Mouse (Mus musculus): ENCODE results near the gene Atp2b2. TPM values are rescaled to one million over a fixed set of nuclear protein-coding genes. Genes with fewer than 3 reads are reported as not detected.
A peak's percentile ranks its signal among the peaks of the same experiment; 100 is the strongest.

The Atp2b2 gene
- polyA plus RNA-seq, 1 experiment from 2014 or later: 0.62 TPM

DNA sequence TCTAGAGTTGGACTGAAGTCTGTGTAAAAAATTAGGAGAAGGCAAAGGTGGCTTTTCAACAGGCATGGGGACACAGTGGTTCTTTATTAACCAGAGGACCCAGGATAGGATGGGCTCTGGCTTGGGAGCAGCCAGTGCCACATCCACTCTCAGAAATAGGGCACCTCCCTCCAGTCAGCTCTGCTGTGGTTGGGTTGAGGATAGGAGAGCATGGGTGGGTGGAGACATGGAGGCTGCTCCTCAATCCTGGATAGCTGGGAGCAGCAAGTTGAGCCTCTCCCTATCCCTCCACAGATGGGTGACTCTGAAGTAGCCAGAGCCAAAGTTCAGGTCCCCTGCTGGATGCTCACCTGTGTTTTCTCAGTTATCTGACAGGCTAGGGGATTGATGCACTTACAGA lies 297.3 kb downstream of the Atp2b2 start:
- Histone ChIP-seq H3K9ac (no peak overlapping the region), H3K4me1 (peaks cover 6% of the 10 kb centered on the region; the same call in 1 of the 2 replicates), H3K4me2 (no peak overlapping the region), H3K4me3 (replicated peaks) (no peak overlapping the region), H3K27me3 (peaks cover 26% of the 10 kb centered on the region), H3K9me3 (replicated peaks) (no peaks in the 10 kb centered on the region), H3K36me3 (no peaks in the 10 kb centered on the region), H3K27ac (no peak overlapping the region)
- ATAC-seq (replicated peaks; ENCODE audit: low FRiP score): no peak

DNA sequence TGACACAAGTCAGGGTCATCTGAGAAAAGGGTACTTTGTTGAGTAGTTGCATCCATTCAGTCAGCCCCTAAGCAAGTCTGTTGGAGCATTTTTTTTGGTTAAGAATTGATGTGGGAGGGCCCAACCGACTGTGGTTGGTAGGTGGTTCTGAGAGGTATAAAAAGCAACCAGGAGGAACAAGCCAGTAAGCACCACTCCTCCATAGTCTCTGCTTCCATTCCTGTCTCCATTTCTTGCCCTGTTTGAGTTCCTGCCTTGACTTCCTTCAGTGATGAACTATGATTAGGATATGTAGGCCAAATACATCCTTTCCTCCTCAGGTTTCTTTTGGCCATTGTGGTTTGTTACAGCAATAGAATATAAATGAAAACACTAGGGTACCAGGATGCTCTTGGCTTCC lies 299.3 kb downstream of the Atp2b2 start:
- H3K4me1 ChIP-seq: peaks cover 14% of the 10 kb centered on the region
- no peaks in the 10 kb centered on the region for H3K9me3 ChIP-seq (replicated peaks)
- ATAC-seq (replicated peaks; ENCODE audit: low FRiP score): no peak
- H3K36me3 ChIP-seq: peaks cover 3% of the 10 kb centered on the region; the same call in 1 of the 2 replicates
- no peak overlapping the region for H3K9ac ChIP-seq
- no peak overlapping the region for H3K4me2 ChIP-seq
- WGBS: 39% methylated on average over 1 of the region's 1 CpGs
- no peak overlapping the region for H3K27ac ChIP-seq
- H3K4me3 ChIP-seq (replicated peaks): no peak overlapping the region
- 0 out of 2 replicates have a peak, but pooled peaks cover 8% of the 10 kb centered on the region for H3K27me3 ChIP-seq

DNA sequence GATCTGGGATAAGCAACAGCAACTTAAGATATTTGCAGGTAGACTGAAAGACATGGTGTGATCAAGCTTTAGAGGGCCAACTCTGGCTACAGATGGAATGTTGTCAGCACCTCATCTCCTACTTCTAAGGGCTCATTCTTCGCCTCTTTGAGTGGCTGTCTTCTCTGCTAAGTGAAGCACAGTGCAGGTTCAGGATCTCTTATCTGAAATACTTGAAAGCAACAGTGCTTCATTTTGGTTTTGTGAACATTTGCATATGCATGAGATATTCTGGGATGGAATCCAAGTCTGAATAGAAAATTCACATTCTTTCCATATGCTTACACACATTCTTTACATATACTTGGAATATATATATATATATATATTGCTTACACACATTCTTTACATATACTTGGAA lies 300.1 kb downstream of the Atp2b2 start:
- 74% methylated on average over 1 of the region's 1 CpGs for WGBS
- no peak overlapping the region for H3K4me3 ChIP-seq (replicated peaks)
- H3K27me3 ChIP-seq: 0 out of 2 replicates have a peak, but pooled peaks cover 6% of the 10 kb centered on the region
- H3K36me3 ChIP-seq: peaks cover 11% of the 10 kb centered on the region
- no peaks in the 10 kb centered on the region for H3K9me3 ChIP-seq (replicated peaks)
- H3K4me2 ChIP-seq: no peak overlapping the region
- no peak for ATAC-seq (replicated peaks; ENCODE audit: low FRiP score)
- no peak overlapping the region for H3K9ac ChIP-seq
- H3K4me1 ChIP-seq: peaks cover 14% of the 10 kb centered on the region
- no peak overlapping the region for H3K27ac ChIP-seq

DNA sequence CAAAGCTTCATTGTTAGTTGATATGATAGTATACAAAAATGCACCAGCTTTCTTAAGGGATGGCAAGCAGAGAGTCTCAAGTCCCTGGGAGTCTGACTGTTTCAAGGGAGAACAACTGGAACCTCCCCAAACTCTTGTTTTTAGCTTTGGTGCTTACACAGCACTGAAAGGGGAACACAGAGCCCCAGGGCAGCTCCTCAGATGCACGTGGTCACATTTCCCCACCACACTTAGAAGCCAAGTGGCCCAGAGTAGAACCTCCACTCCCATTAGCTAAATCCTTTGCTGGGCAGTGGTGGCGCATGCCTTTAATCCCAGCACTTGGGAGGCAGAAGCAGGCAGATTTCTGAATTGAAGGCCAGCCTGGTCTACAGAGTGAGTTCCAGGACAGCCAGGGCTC lies 301.0 kb downstream of the Atp2b2 start:
- Histone ChIP-seq H3K4me2 (no peak overlapping the region), H3K4me3 (replicated peaks) (no peak overlapping the region), H3K36me3 (peaks cover 18% of the 10 kb centered on the region), H3K9ac (no peak overlapping the region), H3K4me1 (peaks cover 14% of the 10 kb centered on the region), H3K27ac (no peak overlapping the region), H3K27me3 (0 out of 2 replicates have a peak, but pooled peaks cover 5% of the 10 kb centered on the region), H3K9me3 (replicated peaks) (no peaks in the 10 kb centered on the region)
- ATAC-seq (replicated peaks; ENCODE audit: low FRiP score): no peak
- WGBS: 73% methylated on average over 2 of the region's 2 CpGs

DNA sequence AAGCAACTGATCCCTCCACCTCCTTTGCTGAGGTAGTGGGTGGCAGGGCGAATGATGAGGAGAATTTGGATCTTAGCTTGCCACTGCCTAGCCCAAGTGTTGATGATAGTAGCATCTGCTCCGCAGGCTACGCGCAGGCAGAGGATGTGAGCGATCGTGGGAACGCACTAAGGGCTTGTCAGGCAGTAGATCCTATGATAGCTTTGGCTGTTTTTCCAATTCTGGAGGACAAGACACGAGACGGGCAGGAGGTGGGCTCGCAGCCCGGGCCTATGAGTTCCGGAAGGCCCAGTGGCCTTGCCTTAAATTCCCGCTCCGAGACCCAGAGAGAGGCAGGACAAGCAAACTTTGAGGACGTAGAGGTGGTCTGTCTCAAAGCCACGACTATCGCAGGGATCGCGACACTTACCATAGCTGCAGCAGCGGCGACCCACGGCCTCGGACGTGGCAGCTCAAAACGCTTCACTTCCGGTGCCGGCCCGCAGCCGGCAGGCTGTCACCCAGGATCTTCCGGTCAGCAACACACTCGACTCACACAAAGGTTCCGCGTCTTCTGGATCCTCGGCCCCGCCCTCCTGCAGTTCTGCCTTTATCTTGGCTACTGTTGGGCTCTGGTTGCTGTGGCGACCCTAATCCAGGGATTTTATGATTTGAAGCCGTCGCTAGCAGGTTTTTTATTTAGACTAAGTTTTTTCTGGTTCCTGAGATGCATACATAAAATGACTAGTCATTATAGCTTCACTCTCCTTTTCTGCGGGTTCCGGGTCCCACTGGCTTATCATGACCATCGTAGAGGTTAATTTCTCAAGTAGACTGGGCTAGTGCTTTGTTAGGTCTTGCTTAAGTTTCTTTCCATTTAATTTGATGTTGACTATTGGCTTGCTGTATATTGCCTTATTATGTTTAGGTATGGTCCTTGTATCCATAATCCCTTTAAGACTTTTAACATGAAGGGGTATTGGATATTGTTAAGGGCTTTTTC lies 301.9 kb downstream of the Atp2b2 start, which contains the start of gene Sec13:
TSS of gene Sec13 (minus strand) at position 508 of the 982 bp plus-strand sequence.
- Histone ChIP-seq H3K9me3 (replicated peaks) (no peaks in the 10 kb centered on the region), H3K36me3 (peaks cover 27% of the 10 kb centered on the region), H3K9ac (peak within 1 kb of the TSS; percentile 87), H3K4me1 (peaks cover 14% of the 10 kb centered on the region), H3K4me2 (peak within 1 kb of the TSS; percentile 82), H3K27me3 (no peaks in the 10 kb centered on the region), H3K27ac (peak within 1 kb of the TSS; percentile 72; the same call in 1 of the 2 replicates), H3K4me3 (replicated peaks) (peak within 1 kb of the TSS; percentile 93)
- WGBS: 7% methylated on average over 41 of the region's 41 CpGs
- peak; percentile 69 for ATAC-seq (replicated peaks; ENCODE audit: low FRiP score)

DNA sequence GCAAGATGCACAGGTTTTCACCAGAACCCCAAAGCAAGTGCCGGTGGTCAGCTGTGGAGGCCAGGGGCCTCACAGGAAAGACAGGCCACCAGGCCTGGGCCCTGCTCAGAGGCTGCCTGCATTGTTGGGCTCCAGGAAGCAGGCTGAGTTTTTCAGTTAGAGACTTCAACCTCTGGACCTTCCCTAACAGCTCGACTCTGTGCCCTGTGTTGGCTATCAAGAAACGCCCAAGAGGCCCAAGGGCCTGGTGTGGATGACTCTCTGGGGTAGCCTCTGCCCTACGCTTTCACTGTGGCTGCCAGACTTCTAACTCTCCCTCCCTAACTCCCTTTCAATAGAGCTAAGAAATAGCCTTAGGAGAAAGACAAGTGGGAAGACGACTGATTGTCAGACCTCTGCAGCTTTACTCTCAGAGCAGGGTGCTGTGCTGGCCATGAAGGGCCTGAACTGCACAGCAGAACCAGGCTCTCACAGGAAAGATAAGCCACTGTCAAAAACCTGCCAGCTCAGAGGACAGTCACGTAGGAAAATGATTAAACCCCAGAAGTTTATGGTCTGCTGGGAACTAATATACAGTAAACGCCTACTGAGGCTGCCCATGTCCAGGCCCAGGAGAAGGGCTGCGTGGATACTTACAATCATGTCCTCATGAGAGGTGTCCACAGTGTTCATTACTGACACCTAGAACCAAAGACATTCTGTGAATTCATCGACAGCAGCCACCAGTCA lies 304.9 kb downstream of the Atp2b2 start:
- no peak for ATAC-seq (replicated peaks; ENCODE audit: low FRiP score)
- Histone ChIP-seq H3K9ac (no peak overlapping the region), H3K27me3 (no peaks in the 10 kb centered on the region), H3K9me3 (replicated peaks) (no peaks in the 10 kb centered on the region), H3K36me3 (peaks cover 55% of the 10 kb centered on the region), H3K4me2 (no peak overlapping the region), H3K4me3 (replicated peaks) (no peak overlapping the region), H3K27ac (no peak overlapping the region), H3K4me1 (peaks cover 14% of the 10 kb centered on the region)
- 91% methylated on average over 9 of the region's 9 CpGs for WGBS

DNA sequence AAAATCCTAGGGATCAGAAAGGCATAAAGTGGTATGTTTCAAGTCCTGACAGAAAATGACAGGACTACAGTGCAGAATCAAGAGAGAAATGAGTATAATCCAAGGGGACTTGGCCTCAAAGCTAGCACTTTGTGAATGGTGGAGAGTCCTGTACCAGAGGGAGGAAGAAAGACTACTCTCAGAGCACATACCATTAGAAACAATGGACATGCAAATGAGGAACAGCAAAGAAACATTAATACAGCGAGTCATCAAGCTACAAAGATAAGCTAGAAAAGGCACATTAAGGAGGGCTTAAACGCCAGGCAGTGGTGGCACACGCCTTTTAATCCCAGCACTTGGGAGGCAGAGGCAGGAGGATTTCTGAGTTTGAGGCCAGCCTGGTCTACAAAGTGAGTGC lies 311.1 kb downstream of the Atp2b2 start:
- WGBS: 92% methylated on average over 3 of the region's 3 CpGs
- no peaks in the 10 kb centered on the region for H3K27me3 ChIP-seq
- no peaks in the 10 kb centered on the region for H3K4me1 ChIP-seq
- H3K27ac ChIP-seq: no peak overlapping the region
- no peak overlapping the region for H3K4me3 ChIP-seq (replicated peaks)
- peaks cover 97% of the 10 kb centered on the region for H3K36me3 ChIP-seq
- no peak for ATAC-seq (replicated peaks; ENCODE audit: low FRiP score)
- H3K4me2 ChIP-seq: no peak overlapping the region
- no peak overlapping the region for H3K9ac ChIP-seq
- no peaks in the 10 kb centered on the region for H3K9me3 ChIP-seq (replicated peaks)

DNA sequence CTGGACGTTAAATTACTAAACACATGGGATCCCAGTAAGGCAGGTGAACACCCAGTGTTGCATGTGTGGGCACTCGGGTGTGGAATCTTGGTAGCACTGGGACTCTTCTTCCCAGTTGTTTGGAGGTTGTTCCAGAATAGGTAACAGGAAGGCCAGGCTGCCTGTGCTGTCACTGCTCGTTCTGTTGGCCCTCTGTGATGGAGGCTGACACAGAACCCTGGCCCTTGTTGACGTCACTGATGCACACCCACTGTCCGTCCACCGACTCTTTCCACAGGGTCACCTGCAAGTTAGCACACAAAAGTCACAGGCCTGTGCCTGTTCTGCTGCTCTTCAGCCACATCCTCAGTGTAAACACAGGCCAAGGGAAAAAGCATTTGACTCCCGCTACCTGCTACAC lies 314.2 kb downstream of the Atp2b2 start:
- Histone ChIP-seq H3K4me1 (no peaks in the 10 kb centered on the region), H3K36me3 (peaks cover 98% of the 10 kb centered on the region), H3K4me3 (replicated peaks) (no peak overlapping the region), H3K9me3 (replicated peaks) (no peaks in the 10 kb centered on the region), H3K9ac (no peak overlapping the region), H3K27me3 (no peaks in the 10 kb centered on the region), H3K27ac (no peak overlapping the region), H3K4me2 (no peak overlapping the region)
- no peak for ATAC-seq (replicated peaks; ENCODE audit: low FRiP score)
- WGBS: 91% methylated on average over 7 of the region's 7 CpGs

DNA sequence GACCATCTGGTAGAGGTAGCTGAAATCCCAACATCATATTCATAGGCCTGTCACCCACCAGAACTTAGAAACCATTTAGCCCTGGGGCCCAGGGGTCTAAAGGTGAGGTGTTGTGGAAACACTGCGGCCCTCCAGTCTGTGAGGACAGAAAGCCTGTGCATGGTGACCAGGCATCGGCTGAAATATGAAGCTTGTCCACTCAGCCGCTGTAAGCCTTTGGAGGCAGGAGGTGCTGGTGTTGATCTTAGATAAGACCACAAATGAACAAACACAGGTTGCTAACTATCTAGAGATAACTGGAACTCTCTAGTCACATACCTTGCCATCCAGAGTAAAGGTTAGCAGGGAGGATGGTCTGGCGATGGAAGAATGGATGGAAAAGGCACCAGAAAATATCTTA lies 321.4 kb downstream of the Atp2b2 start:
- Histone ChIP-seq H3K4me3 (replicated peaks) (no peak overlapping the region), H3K4me2 (no peak overlapping the region), H3K9ac (no peak overlapping the region), H3K36me3 (peaks cover 94% of the 10 kb centered on the region), H3K9me3 (replicated peaks) (no peaks in the 10 kb centered on the region), H3K27ac (no peak overlapping the region), H3K4me1 (no peaks in the 10 kb centered on the region), H3K27me3 (no peaks in the 10 kb centered on the region)
- 81% methylated on average over 4 of the region's 4 CpGs for WGBS
- no peak for ATAC-seq (replicated peaks; ENCODE audit: low FRiP score)

DNA sequence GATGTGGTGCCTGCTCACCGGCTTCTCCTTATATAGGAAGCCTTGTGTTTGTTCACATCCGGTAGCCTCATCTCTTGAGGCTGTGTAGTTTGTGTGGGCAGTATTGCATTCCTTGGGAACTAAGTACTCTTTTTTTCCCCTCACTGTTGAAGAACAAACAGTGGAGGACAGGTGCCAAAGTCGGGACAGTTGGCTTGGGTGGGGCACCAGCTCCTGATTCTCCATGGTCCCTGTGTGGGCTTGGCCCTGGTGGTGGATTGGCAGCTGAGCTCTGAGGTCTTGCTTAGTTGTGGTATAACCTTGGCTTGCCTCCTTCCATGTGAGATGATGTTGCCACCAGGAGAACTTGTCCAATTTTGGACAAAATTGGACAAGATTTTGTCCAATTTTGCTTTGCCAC lies 322.5 kb downstream of the Atp2b2 start, which contains the start of gene Ghrl:
TSS of gene Ghrl (minus strand) at position 3 of the 400 bp plus-strand sequence.
- no peak for ATAC-seq (replicated peaks; ENCODE audit: low FRiP score)
- H3K4me2 ChIP-seq: no peak within 1 kb of the TSS
- H3K9me3 ChIP-seq (replicated peaks): no peaks in the 10 kb centered on the region
- H3K27me3 ChIP-seq: no peaks in the 10 kb centered on the region
- WGBS: 85% methylated on average over 3 of the region's 3 CpGs
- no peak within 1 kb of the TSS for H3K27ac ChIP-seq
- no peaks in the 10 kb centered on the region for H3K4me1 ChIP-seq
- H3K9ac ChIP-seq: no peak within 1 kb of the TSS
- H3K36me3 ChIP-seq: peaks cover 94% of the 10 kb centered on the region
- H3K4me3 ChIP-seq (replicated peaks): no peak within 1 kb of the TSS

DNA sequence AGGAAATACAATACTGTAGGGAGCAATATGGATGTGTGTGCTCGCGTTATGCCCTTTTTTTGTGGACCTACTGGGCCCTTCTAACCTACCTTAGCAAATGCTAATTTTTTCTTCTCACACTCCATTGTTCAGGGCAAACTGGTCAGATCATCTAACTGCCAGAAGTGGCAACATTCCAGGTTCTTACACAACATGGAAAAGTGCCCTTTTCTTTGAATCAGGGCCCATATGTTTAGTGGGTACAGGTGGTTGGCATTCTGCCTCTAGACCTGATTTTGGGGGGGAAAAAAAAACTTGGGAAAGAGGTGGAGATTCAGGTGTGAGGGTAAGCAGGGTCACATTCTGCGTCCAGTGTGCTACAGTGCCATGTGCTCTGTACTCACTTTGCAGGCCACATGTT lies 324.9 kb downstream of the Atp2b2 start:
- Histone ChIP-seq H3K27ac (no peak overlapping the region), H3K4me1 (no peaks in the 10 kb centered on the region), H3K27me3 (no peaks in the 10 kb centered on the region), H3K4me3 (replicated peaks) (no peak overlapping the region), H3K9me3 (replicated peaks) (no peaks in the 10 kb centered on the region), H3K9ac (no peak overlapping the region), H3K36me3 (peaks cover 95% of the 10 kb centered on the region), H3K4me2 (no peak overlapping the region)
- WGBS: 93% methylated on average over 3 of the region's 3 CpGs
- no peak for ATAC-seq (replicated peaks; ENCODE audit: low FRiP score)

DNA sequence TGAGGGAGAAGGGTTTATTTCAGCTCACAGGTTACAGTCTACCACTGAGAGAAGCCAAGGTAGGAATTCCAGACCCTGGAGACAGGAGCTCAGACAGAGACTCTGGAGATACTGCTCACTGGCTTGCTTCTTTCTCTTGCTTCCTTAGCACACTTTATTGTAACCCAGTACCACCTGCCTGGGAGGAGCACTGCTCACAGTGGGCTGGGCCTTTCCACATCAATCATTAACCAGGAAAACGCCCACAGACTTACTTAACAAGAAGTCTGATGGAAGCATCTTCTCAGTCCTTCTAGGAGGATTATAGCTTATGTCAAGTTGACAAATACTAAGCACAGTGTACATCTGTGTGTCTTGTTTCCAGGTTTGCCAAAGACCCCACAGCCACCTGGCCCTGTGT lies 327.6 kb downstream of the Atp2b2 start:
- Histone ChIP-seq H3K9me3 (replicated peaks) (no peaks in the 10 kb centered on the region), H3K4me1 (no peaks in the 10 kb centered on the region), H3K4me2 (no peak overlapping the region), H3K27me3 (no peaks in the 10 kb centered on the region), H3K4me3 (replicated peaks) (no peak overlapping the region), H3K36me3 (peaks cover 96% of the 10 kb centered on the region), H3K27ac (no peak overlapping the region), H3K9ac (no peak overlapping the region)
- ATAC-seq (replicated peaks; ENCODE audit: low FRiP score): no peak
- WGBS: 46% methylated on average over 1 of the region's 1 CpGs

Data from kidney, embryonic 15.5 days (tissue).